Mouse (Mus musculus): Measurements from ENCODE around the gene Ccdc162. TPM values are rescaled to one million over a fixed set of nuclear protein-coding genes. Genes with fewer than 3 reads are reported as not detected.
A peak's percentile ranks its signal among the peaks of the same experiment; 100 is the strongest.

The Ccdc162 gene
- polyA plus RNA-seq (2014; fragmentation: Nextera tagmentation; extraction: Ambion mirVana): 0.20 and 0.32 TPM in 2 replicates

- H3K4me3 ChIP-seq (ENCODE audit: low read depth, low read length): no peak within 1 kb of the TSS
- H3K27ac ChIP-seq (ENCODE audit: low read depth): no peak within 1 kb of the TSS
- no peaks in the 10 kb centered on the region for H3K27me3 ChIP-seq (ENCODE audit: insufficient read depth, low read length)
- H3K4me1 ChIP-seq (ENCODE audit: insufficient read depth): no peaks in the 10 kb centered on the region
- H3K9me3 ChIP-seq (ENCODE audit: low read depth, low read length): no peaks in the 10 kb centered on the region
- DNase-seq: peak; percentile 45
- peaks cover 6% of the 10 kb centered on the region; the same call in 1 of the 2 replicates for H3K36me3 ChIP-seq (ENCODE audit: insufficient read depth)
- H3K9ac ChIP-seq: no peak within 1 kb of the TSS
- no peak for TF ChIP-seq CTCF (IDR thresholded peaks at IDR 0.05; ENCODE audit: low read depth)
- ATAC-seq (ENCODE audit: insufficient read depth): no peak
- H3K4me2 ChIP-seq: peak within 1 kb of the TSS; percentile 25
- 48% methylated on average over 15 of the region's 15 CpGs for WGBS
Measured at GRCm38 (mm10) chr10:41716029-41716897, at the start of gene Ccdc162. Gene Ccdc162, minus strand, starts transcription at chr10:41716634.

DNA sequence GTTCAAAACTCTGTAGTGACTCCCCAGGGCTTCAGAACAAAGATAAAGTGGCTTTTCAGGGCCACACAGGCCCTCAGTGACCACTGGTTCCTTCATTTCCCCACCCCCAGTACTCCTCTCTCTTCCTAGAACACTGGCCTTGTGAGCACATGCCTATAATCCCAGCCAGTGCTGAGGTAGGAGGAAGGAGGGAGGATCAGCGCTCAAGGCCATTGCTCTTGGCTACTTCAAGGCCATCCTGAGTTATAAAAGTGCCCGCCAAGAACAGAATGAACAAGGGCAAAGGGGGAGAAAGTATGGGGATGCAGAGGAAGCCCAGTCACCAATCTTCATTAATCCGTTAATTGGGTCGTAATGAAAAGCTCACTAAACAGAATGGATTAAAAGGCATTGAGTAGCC lies 49.2 kb upstream of the Ccdc162 start:
- H3K27me3 ChIP-seq (ENCODE audit: insufficient read depth, low read length): no peaks in the 10 kb centered on the region
- TF ChIP-seq CTCF (IDR thresholded peaks at IDR 0.05; ENCODE audit: low read depth): no peak

GRCm38 (mm10) chr10:41763741-41764385 lies 47.4 kb upstream of the Ccdc162 start:
- WGBS: 64% methylated on average over 3 of the region's 3 CpGs
- TF ChIP-seq CTCF (IDR thresholded peaks at IDR 0.05; ENCODE audit: low read depth): no peak
- no peak overlapping the region for H3K4me3 ChIP-seq (ENCODE audit: low read depth, low read length)

More for the DNA sequence above, 49.2 kb upstream of the Ccdc162 start:
- Histone ChIP-seq H3K27ac (ENCODE audit: low read depth) (no peak overlapping the region), H3K9ac (no peak overlapping the region), H3K9me3 (ENCODE audit: low read depth, low read length) (no peaks in the 10 kb centered on the region), H3K36me3 (ENCODE audit: insufficient read depth) (no peaks in the 10 kb centered on the region), H3K4me3 (ENCODE audit: low read depth, low read length) (no peak overlapping the region), H3K4me2 (no peak overlapping the region), H3K4me1 (ENCODE audit: insufficient read depth) (no peaks in the 10 kb centered on the region)
- no peak for ATAC-seq (ENCODE audit: insufficient read depth)
- DNase-seq: no peak
- 94% methylated on average over 4 of the region's 4 CpGs for WGBS

DNA sequence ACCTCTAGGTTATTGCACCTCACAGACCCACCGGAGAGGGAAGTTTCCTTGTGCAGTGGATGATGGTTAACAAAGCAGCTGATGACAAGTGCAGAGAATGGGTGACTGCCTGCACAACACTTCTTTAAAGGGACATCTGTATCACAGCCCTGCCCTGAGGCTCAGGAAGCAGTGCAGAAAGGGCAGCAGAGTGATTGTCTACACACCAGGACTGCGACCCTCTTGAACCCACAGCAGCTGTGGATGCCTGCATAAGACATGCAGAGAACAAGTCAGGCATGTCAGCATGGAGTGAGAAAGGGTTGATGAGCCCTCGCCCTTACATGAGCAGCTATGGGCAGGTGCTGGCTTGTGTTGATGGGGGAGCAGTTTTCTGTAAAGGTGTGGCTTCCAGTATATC lies 44.4 kb upstream of the Ccdc162 start:
- H3K4me1 ChIP-seq (ENCODE audit: insufficient read depth): no peaks in the 10 kb centered on the region
- no peak for DNase-seq
- H3K4me3 ChIP-seq (ENCODE audit: low read depth, low read length): no peak overlapping the region
- H3K27ac ChIP-seq (ENCODE audit: low read depth): no peak overlapping the region
- H3K36me3 ChIP-seq (ENCODE audit: insufficient read depth): no peaks in the 10 kb centered on the region
- ATAC-seq (ENCODE audit: insufficient read depth): no peak
- no peak for TF ChIP-seq CTCF (IDR thresholded peaks at IDR 0.05; ENCODE audit: low read depth)
- no peaks in the 10 kb centered on the region for H3K27me3 ChIP-seq (ENCODE audit: insufficient read depth, low read length)
- no peak overlapping the region for H3K9ac ChIP-seq
- H3K9me3 ChIP-seq (ENCODE audit: low read depth, low read length): no peaks in the 10 kb centered on the region
- no peak overlapping the region for H3K4me2 ChIP-seq
- 70% methylated on average over 3 of the region's 3 CpGs for WGBS

More at GRCm38 (mm10) chr10:41763741-41764385, 47.4 kb upstream of the Ccdc162 start:
- Histone ChIP-seq H3K27me3 (ENCODE audit: insufficient read depth, low read length) (no peaks in the 10 kb centered on the region), H3K9ac (no peak overlapping the region), H3K9me3 (ENCODE audit: low read depth, low read length) (no peaks in the 10 kb centered on the region), H3K4me2 (no peak overlapping the region), H3K4me1 (ENCODE audit: insufficient read depth) (no peaks in the 10 kb centered on the region), H3K36me3 (ENCODE audit: insufficient read depth) (no peaks in the 10 kb centered on the region), H3K27ac (ENCODE audit: low read depth) (no peak overlapping the region)
- DNase-seq: no peak
- ATAC-seq (ENCODE audit: insufficient read depth): no peak

- H3K9me3 ChIP-seq (ENCODE audit: low read depth, low read length): no peaks in the 10 kb centered on the region
- H3K4me3 ChIP-seq (ENCODE audit: low read depth, low read length): no peak overlapping the region
- H3K4me2 ChIP-seq: no peak overlapping the region
- H3K27ac ChIP-seq (ENCODE audit: low read depth): no peak overlapping the region
- H3K27me3 ChIP-seq (ENCODE audit: insufficient read depth, low read length): no peaks in the 10 kb centered on the region
- DNase-seq (no peak), ATAC-seq (ENCODE audit: insufficient read depth) (no peak)
- TF ChIP-seq CTCF (IDR thresholded peaks at IDR 0.05; ENCODE audit: low read depth): no peak
- no peaks in the 10 kb centered on the region for H3K4me1 ChIP-seq (ENCODE audit: insufficient read depth)
- no peak overlapping the region for H3K9ac ChIP-seq
- H3K36me3 ChIP-seq (ENCODE audit: insufficient read depth): no peaks in the 10 kb centered on the region
Measured at GRCm38 (mm10) chr10:41758041-41758440, 41.6 kb upstream of the Ccdc162 start.

GRCm38 (mm10) chr10:41757226-41757625 lies 40.8 kb upstream of the Ccdc162 start:
- Histone ChIP-seq H3K4me2 (no peak overlapping the region), H3K4me3 (ENCODE audit: low read depth, low read length) (no peak overlapping the region), H3K9ac (no peak overlapping the region), H3K36me3 (ENCODE audit: insufficient read depth) (no peaks in the 10 kb centered on the region), H3K27me3 (ENCODE audit: insufficient read depth, low read length) (no peaks in the 10 kb centered on the region), H3K4me1 (ENCODE audit: insufficient read depth) (no peaks in the 10 kb centered on the region), H3K27ac (ENCODE audit: low read depth) (no peak overlapping the region), H3K9me3 (ENCODE audit: low read depth, low read length) (no peaks in the 10 kb centered on the region)
- DNase-seq (no peak), ATAC-seq (ENCODE audit: insufficient read depth) (no peak)
- 92% methylated on average over 5 of the region's 5 CpGs for WGBS
- TF ChIP-seq CTCF (IDR thresholded peaks at IDR 0.05; ENCODE audit: low read depth): no peak

GRCm38 (mm10) chr10:41751867-41752480 lies 35.5 kb upstream of the Ccdc162 start:
- WGBS: 73% methylated on average over 14 of the region's 14 CpGs
- no peak overlapping the region for H3K4me2 ChIP-seq
- DNase-seq: peak; percentile 15
- H3K4me1 ChIP-seq (ENCODE audit: insufficient read depth): no peaks in the 10 kb centered on the region
- no peak overlapping the region for H3K27ac ChIP-seq (ENCODE audit: low read depth)
- no peak overlapping the region for H3K9ac ChIP-seq
- no peak overlapping the region for H3K4me3 ChIP-seq (ENCODE audit: low read depth, low read length)
- no peaks in the 10 kb centered on the region for H3K27me3 ChIP-seq (ENCODE audit: insufficient read depth, low read length)
- no peak for TF ChIP-seq CTCF (IDR thresholded peaks at IDR 0.05; ENCODE audit: low read depth)
- no peaks in the 10 kb centered on the region for H3K9me3 ChIP-seq (ENCODE audit: low read depth, low read length)
- no peaks in the 10 kb centered on the region for H3K36me3 ChIP-seq (ENCODE audit: insufficient read depth)
- ATAC-seq (ENCODE audit: insufficient read depth): no peak

All from lung, embryonic 14.5 days (tissue).